Mouse (Mus musculus): Measurements from ENCODE around the gene Pcyt1a.

DNA sequence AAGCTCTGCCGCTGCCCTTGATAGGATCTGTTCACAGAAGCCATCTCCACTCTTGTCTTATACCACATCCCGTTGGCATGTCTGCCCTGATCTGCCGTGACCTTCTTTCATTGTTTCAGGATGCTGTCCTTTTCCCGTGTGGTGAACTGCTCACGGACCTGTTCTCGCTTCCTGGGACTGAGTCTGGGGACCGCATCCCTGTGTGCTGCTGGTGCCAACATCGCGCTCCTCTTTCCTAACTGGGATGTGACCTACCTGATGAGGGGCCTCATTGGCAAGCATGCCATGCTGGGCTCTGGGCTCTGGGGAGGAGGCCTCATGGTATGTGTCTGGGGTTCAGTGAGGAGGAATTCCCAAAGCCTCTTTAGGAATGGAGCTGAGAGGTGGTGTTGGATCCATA, 25.0 kb upstream of the Pcyt1a start:
- TF ChIP-seq POLR2A (IDR thresholded peaks at IDR 0.05; ENCODE audit: borderline replicate concordance, insufficient read depth, low read length): no peak
- TF ChIP-seq CTCF (IDR thresholded peaks at IDR 0.05; ENCODE audit: borderline replicate concordance, insufficient read depth, low read depth, low read length): no peak
